Mouse (Mus musculus) testis, adult 2 months (tissue): Measurements from ENCODE around the gene Mpp3. TPM values are rescaled to one million over a fixed set of nuclear protein-coding genes. Genes with fewer than 3 reads are reported as not detected.

Source experiments
- H3K27ac ChIP-seq: fragments of 200-500 bp; 2 replicates; pipeline ENCODE4 v1.5.1; 2012; ENCODE audit warnings: low read depth, low read length; ENCODE audit not compliant: control insufficient read depth, insufficient read depth
- H3K27me3 ChIP-seq: fragments of 200-500 bp; 2 replicates; pipeline ENCODE4 v1.6.1; 2012; ENCODE audit warnings: mild to moderate bottlenecking, low read length, moderate library complexity; ENCODE audit not compliant: control insufficient read depth, insufficient read depth
- H3K36me3 ChIP-seq: fragments of 200-500 bp; 2 replicates; pipeline ENCODE4 v1.6.1; 2012; ENCODE audit warnings: mild to moderate bottlenecking, low read length; ENCODE audit not compliant: control insufficient read depth, insufficient read depth
- H3K4me1 ChIP-seq: fragments of 200-500 bp; 2 replicates; pipeline ENCODE4 v1.6.1; 2012; ENCODE audit warnings: low read length; ENCODE audit not compliant: control insufficient read depth, insufficient read depth
- H3K4me3 ChIP-seq: fragments of 200-500 bp; 2 replicates; pipeline ENCODE4 v1.5.1; 2012; ENCODE audit warnings: low read depth, mild to moderate bottlenecking, low read length, moderate library complexity, mixed read lengths; ENCODE audit not compliant: control insufficient read depth
- CTCF ChIP-seq: fragments of 200-500 bp; IDR thresholded peaks from 2 replicates; pipeline ENCODE4 v1.5.1; 2012; ENCODE audit warnings: low read depth, mild to moderate bottlenecking, inconsistent platforms, low read length, moderate library complexity; ENCODE audit not compliant: control insufficient read depth, insufficient read depth, insufficient replicate concordance
- POLR2A ChIP-seq: fragments of 200-500 bp; IDR thresholded peaks from 2 replicates; pipeline ENCODE4 v1.6.1; 2012; ENCODE audit warnings: low read depth, mild to moderate bottlenecking, inconsistent platforms, low read length, moderate library complexity; ENCODE audit not compliant: control insufficient read depth
- polyA plus RNA-seq: library from polyadenylated mRNA; depleted of rRNA; stranded (reverse); fragments of >200 nt; gene quantifications from 2 replicates; pipeline ENCODE4 v1.2.3, GENCODE M21; 2012

Gene Mpp3
- polyA plus RNA-seq, 1 experiment: 11.0 TPM

DNA sequence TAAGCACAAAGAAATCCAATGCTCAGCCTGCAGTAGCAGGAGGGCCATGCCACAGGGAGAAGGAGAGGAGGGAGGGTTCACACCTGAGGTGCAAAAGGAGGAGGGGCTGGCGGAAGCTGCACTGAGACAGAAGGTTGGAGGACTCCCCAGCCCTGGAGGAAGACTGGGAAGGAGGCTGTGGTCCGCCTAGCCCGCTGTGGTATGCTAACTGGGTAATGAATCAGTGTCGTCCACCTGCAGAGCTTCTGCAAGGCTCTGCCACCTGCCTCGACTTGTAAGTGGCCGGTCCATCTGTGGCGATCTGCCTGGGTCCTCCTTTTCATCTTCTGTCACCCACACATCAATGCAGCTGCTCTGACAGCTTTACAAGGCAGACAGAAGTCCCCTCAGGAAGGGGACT is 60.0 kb downstream of the Mpp3 start:
- no peaks in the 10 kb centered on the region; the same call in none of the 2 replicates for H3K27me3 ChIP-seq
- TF ChIP-seq POLR2A: no peak
- no peak for TF ChIP-seq CTCF
- no peak overlapping the region for H3K27ac ChIP-seq
- H3K4me3 ChIP-seq: no peak overlapping the region
- no peaks in the 10 kb centered on the region for H3K36me3 ChIP-seq
- peaks cover 12% of the 10 kb centered on the region for H3K4me1 ChIP-seq

DNA sequence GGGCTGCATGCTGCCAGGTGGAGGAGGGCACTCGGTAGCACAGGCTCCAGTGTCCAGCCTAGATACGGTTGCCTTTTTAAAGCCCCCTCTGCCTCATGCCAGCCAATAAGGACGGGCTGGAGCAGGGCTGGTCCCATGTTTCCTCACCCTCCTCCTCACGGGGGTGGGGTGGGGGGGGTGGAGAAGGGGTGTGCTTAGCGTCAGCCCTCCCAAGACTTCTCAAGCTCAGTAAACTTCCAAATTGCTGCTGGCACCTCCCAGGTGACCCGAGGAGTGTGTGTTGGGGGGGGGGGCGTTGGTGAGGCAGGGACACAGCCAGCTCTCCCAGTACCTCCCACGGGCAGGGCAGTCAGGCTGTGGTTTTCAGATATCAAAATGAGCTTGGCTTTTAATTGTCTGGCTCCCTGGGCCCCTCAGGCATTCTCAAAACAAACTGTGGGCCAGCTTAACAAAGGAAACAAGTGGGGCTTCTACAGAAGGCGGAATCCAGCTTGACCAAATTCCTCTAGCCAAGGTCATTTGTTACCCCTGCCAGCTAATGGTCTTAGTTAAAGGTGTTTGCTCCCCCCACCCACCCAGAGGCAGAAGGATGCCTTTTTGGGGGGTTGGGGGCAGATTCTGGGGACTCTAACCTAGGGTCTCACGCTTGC is 61.2 kb downstream of the Mpp3 start, which contains the start of gene Sost:
Gene Sost (minus strand): TSS at position 51 of the 650 bp plus-strand sequence.
- TF ChIP-seq CTCF: no peak
- no peak for TF ChIP-seq POLR2A
- H3K4me3 ChIP-seq: no peak within 1 kb of the TSS
- no peak within 1 kb of the TSS for H3K27ac ChIP-seq
- H3K4me1 ChIP-seq: peaks cover 19% of the 10 kb centered on the region
- H3K36me3 ChIP-seq: no peaks in the 10 kb centered on the region
- H3K27me3 ChIP-seq: peaks cover 2% of the 10 kb centered on the region

DNA sequence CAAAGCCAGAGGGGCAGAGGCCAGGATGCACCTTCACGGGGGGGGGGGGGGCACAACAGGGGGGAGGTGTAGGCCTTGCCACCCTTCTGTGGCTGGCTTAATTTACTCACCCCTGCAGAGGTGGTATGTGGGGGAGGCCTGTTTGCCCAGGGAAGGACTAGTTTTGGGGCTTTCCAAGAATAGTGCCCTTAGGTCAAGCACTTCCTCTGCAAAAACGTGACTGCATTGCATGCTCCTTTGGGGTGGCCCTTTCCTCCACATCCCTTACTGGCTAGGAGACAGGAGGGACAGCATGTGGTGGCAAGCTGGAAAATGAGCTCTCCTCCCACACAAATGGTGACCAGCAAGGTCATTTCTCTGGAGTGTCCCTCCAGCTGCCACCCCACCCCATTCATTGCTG is 62.7 kb downstream of the Mpp3 start:
- Histone ChIP-seq H3K36me3 (no peaks in the 10 kb centered on the region), H3K4me3 (no peak overlapping the region), H3K27ac (no peak overlapping the region), H3K4me1 (peaks cover 19% of the 10 kb centered on the region), H3K27me3 (peaks cover 2% of the 10 kb centered on the region)
- TF ChIP-seq CTCF (no peak), POLR2A (no peak)

DNA sequence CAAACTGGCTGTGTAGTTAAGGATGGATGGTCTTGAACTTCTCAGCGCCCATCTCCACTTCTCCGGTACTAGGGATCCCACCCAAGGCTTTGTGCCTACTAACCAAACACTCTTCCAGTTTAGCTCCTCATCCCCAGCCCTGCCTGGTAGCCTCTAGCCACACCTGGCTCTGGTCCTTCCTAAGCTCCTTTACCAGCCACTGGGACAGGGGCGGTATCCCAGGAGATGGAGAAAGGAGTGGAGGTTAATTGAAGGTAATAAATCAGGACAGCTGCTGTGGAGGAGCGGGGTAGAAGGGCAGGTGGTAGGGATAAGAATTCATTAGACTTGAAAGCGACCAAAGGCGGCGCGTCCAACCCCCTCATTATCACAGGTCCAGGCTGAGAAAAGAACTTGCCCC is 63.6 kb downstream of the Mpp3 start:
- Histone ChIP-seq H3K4me3 (peak overlapping the region; percentile 79), H3K27me3 (peaks cover 2% of the 10 kb centered on the region), H3K36me3 (no peaks in the 10 kb centered on the region), H3K27ac (no peak overlapping the region), H3K4me1 (peaks cover 19% of the 10 kb centered on the region)
- TF ChIP-seq CTCF: no peak
- no peak for TF ChIP-seq POLR2A

DNA sequence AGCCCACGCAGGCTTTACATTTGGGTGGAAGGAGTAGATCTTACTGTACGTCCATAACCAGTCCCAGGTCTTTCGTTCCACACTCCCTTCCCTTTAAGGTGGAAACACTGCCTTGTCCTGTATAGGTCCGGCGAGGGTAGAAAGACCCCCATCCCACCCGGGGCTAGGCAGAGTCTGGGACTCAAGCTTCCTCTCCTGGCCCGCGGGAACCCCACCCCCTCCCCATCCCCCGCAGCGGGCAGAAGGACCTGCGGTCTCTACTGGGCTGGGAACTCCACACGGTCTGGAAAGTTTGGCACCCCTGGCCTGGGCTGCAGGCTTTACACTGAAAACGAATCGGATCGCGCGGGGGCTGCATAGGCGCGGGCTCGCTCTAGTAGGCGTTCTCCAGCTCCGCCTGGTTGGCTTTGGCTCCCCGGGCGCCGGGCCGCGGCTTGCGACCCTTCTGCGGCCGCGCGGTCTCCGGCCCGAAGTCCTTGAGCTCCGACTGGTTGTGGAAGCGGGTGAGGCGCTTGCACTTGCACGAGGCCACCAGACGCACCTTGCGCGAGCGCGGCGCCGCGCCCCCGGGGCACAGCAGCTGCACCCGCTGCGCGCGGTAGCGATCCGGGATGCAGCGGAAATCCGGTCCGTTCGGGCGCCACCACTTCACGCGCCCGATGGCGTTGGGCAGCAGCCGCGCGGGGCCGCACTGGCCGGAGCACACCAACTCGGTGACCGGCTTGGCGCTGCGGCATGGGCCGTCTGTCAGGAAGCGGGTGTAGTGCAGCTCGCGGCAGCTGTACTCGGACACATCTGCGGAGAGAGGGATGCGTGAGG is 64.6 kb downstream of the Mpp3 start:
- Histone ChIP-seq H3K4me1 (peaks cover 19% of the 10 kb centered on the region), H3K27ac (no peak overlapping the region)
- no peak for TF ChIP-seq CTCF
- TF ChIP-seq POLR2A: peak; percentile 43; the same call in 1 of the 2 replicates

DNA sequence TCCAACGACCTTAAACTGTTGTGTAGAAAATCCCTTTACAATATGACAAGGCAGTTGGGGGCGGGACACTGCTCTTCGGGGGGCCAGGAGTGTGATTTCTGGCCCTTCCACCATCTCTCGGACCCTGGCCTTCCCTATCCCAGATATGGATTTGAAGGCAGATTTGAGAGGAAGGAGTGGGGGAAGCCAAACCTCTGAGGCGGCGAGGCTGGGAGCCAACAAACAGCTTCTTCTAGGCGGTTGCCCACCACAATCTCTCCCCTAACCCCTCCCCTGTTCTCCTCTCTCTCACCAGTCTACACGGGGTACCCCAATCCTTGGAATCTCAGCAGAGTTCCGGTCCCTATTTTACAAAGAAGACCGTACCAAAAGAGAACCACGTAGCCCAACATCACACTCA is 65.2 kb downstream of the Mpp3 start:
- peaks cover 19% of the 10 kb centered on the region for H3K4me1 ChIP-seq
- H3K36me3 ChIP-seq: no peaks in the 10 kb centered on the region
- TF ChIP-seq POLR2A (no peak), CTCF (no peak)
- H3K27ac ChIP-seq: no peak overlapping the region
- H3K4me3 ChIP-seq: peak overlapping the region; percentile 79
- H3K27me3 ChIP-seq: peaks cover 2% of the 10 kb centered on the region

More for the DNA sequence above, 64.6 kb downstream of the Mpp3 start:
- Histone ChIP-seq H3K36me3 (no peaks in the 10 kb centered on the region), H3K27me3 (peaks cover 2% of the 10 kb centered on the region), H3K4me3 (peak overlapping the region; percentile 79)

DNA sequence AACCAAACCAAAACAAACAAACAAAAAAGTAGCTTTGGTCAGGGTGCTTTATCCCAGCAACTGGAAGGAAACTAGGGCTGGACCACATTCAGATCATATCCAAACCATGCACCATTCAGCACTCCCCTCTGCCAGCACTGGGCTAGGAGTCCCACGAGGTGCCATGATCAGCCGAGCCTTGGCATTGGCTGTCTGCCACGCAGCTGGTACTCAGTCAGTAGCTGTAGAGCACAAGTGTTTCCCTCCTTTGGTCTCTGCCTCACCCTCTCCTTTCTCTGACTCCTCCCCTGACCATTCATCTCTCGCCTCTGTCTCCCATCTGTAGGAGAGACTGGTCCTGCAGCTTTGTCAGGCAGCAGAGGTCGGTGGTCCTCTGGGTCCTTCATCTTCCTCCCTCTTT is 70.8 kb downstream of the Mpp3 start:
- Histone ChIP-seq H3K27me3 (no peaks in the 10 kb centered on the region), H3K4me3 (no peak overlapping the region), H3K27ac (no peak overlapping the region), H3K36me3 (no peaks in the 10 kb centered on the region), H3K4me1 (peaks cover 6% of the 10 kb centered on the region)
- TF ChIP-seq CTCF: no peak
- TF ChIP-seq POLR2A: no peak
